Mouse (Mus musculus): Measurements from ENCODE around the gene Dnah14.
"Not testable (repeated sequence)": the region's sequence is repeated elsewhere in the genome, so short reads cannot be mapped to it uniquely, and the experiment has no call there.

Gene Dnah14

GRCm38 (mm10) chr1:181782600-181782999, 206.2 kb downstream of the Dnah14 start:
- not testable (repeated sequence) for DNase-seq (ENCODE audit: low spot score)

GRCm38 (mm10) chr1:181789952-181790351, 213.6 kb downstream of the Dnah14 start:
- no peak for DNase-seq (ENCODE audit: low spot score)

GRCm38 (mm10) chr1:181793541-181793940, 217.2 kb downstream of the Dnah14 start:
- no peak for DNase-seq (ENCODE audit: low spot score)

GRCm38 (mm10) chr1:181799911-181800310, 223.6 kb downstream of the Dnah14 start:
- no peak for DNase-seq (ENCODE audit: low spot score)

GRCm38 (mm10) chr1:181800667-181801066, 224.3 kb downstream of the Dnah14 start:
- no peak for DNase-seq (ENCODE audit: low spot score)

- DNase-seq (ENCODE audit: low spot score) = no peak
These were observed 235.3 kb downstream of the Dnah14 start for GRCm38 (mm10) chr1:181811481-181812223.

GRCm38 (mm10) chr1:181826716-181827115, 250.4 kb downstream of the Dnah14 start:
- no peak for DNase-seq (ENCODE audit: low spot score)

- no peak for DNase-seq (ENCODE audit: low spot score)
These were observed 252.0 kb downstream of the Dnah14 start for GRCm38 (mm10) chr1:181828365-181828764.

GRCm38 (mm10) chr1:181832720-181833119, 256.4 kb downstream of the Dnah14 start:
- DNase-seq (ENCODE audit: low spot score) = no peak

- no peak for DNase-seq (ENCODE audit: low spot score)
These were observed 256.8 kb downstream of the Dnah14 start for GRCm38 (mm10) chr1:181833143-181833542.

- no peak for DNase-seq (ENCODE audit: low spot score)
These were observed 261.8 kb downstream of the Dnah14 start for GRCm38 (mm10) chr1:181838111-181838510.

GRCm38 (mm10) chr1:181839746-181840366, 263.5 kb downstream of the Dnah14 start:
- DNase-seq (ENCODE audit: low spot score) = no peak

- DNase-seq (ENCODE audit: low spot score) = no peak
These were observed 265.0 kb downstream of the Dnah14 start for GRCm38 (mm10) chr1:181841396-181841795.

- DNase-seq (ENCODE audit: low spot score) = peak; percentile 97
These were observed 265.7 kb downstream of the Dnah14 start for GRCm38 (mm10) chr1:181841864-181842672.

GRCm38 (mm10) chr1:181842781-181843180, 266.4 kb downstream of the Dnah14 start, which contains the start of gene Lbr:
Gene Lbr, minus strand, starts transcription at chr1:181843046.
- peak; percentile 66 for DNase-seq (ENCODE audit: low spot score)

- DNase-seq (ENCODE audit: low spot score) = no peak
These were observed 268.7 kb downstream of the Dnah14 start for GRCm38 (mm10) chr1:181844874-181845547.

GRCm38 (mm10) chr1:181845767-181846166, 269.4 kb downstream of the Dnah14 start:
- DNase-seq (ENCODE audit: low spot score) = no peak

- DNase-seq (ENCODE audit: low spot score) = no peak
These were observed 271.0 kb downstream of the Dnah14 start for GRCm38 (mm10) chr1:181847396-181847795.

GRCm38 (mm10) chr1:181848210-181848609, 271.9 kb downstream of the Dnah14 start:
- no peak for DNase-seq (ENCODE audit: low spot score)

GRCm38 (mm10) chr1:181850441-181850840, 274.1 kb downstream of the Dnah14 start:
- DNase-seq (ENCODE audit: low spot score) = no peak

- no peak for DNase-seq (ENCODE audit: low spot score)
These were observed 275.4 kb downstream of the Dnah14 start for GRCm38 (mm10) chr1:181851521-181852310.

All from c-Kit-positive CD71-positive TER-119-positive erythroid progenitor cells, embryonic 14.5 days (primary cell).